Mouse (Mus musculus): Measurements from ENCODE around the gene Enpp6. TPM values are rescaled to one million over a fixed set of nuclear protein-coding genes. Genes with fewer than 3 reads are reported as not detected.

The Enpp6 gene
- polyA plus RNA-seq, 1 experiment from 2014 or later, result 6.1 TPM

DNA sequence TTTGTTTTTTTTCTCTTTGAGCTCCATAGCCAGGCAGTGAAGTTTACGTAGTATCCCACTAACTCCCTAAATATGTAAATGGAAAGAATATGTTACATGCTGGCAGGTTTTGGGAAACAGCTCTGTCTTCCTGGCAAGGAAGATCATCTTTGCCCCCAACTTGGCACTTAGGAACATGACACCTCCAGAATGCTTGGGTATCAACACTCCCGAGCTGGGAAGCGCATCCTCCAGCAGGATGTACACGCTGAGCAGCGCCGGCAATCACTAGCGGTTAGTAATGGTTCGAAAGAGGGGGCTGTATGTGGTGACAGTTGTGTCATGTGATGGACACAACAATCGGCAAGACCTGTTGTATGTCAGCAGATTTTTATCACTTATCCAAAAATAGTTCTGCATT, 80.4 kb downstream of the Enpp6 start:
- Histone ChIP-seq H3K27ac (replicated peaks in 1 of 2; ENCODE audit: control insufficient read depth in 1 of 2, insufficient read depth in 1 of 2, low read depth in 2 of 2, low read length in 2 of 2) (no peak overlapping the region), H3K9ac (ENCODE audit: low read length) (no peak overlapping the region), H3K9me3 (ENCODE audit: control insufficient read depth, low read length) (no peaks in the 10 kb centered on the region), H3K4me3 (ENCODE audit: control insufficient read depth in 1 of 2, insufficient read depth in 1 of 2, low read depth in 1 of 2, low read length in 2 of 2) (no peak overlapping the region), H3K4me2 (ENCODE audit: low read length) (no peak overlapping the region), H3K36me3 (ENCODE audit: control insufficient read depth, insufficient read depth, low read length) (no peaks in the 10 kb centered on the region), H3K27me3 (ENCODE audit: control insufficient read depth, insufficient read depth, low read length) (no peaks in the 10 kb centered on the region), H3K4me1 (ENCODE audit: control insufficient read depth in 2 of 2, insufficient read depth in 2 of 2, low read length in 2 of 2) (no peaks in the 10 kb centered on the region)
- 80% methylated on average over 9 of the region's 9 CpGs for WGBS
- ATAC-seq (ENCODE audit: insufficient number of reproducible peaks, insufficient read depth, low FRiP score, low read depth), result no peak

DNA sequence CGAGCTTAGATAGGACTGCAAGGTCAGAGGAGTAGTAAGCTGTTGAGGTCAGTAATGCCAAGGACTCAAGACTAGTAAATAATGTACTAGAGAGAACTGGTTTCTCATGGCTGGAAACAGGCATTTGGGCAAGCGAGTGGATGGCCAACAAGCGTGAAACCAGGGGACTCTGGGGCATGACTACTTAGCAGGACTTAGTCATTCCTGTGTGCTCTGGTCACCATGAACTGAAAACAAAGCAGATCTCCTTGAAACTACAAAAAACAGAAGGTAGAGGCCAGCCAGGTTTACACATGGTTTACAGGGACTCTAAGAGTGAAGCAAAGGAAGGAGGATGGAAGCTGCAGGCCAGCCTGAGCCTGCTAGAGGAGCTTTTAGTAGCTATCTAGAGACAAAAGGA, 82.9 kb downstream of the Enpp6 start:
- no peak for ATAC-seq (ENCODE audit: insufficient number of reproducible peaks, insufficient read depth, low FRiP score, low read depth)
- Histone ChIP-seq H3K4me1 (ENCODE audit: control insufficient read depth in 2 of 2, insufficient read depth in 2 of 2, low read length in 2 of 2) (no peaks in the 10 kb centered on the region), H3K36me3 (ENCODE audit: control insufficient read depth, insufficient read depth, low read length) (no peaks in the 10 kb centered on the region), H3K4me3 (ENCODE audit: control insufficient read depth in 1 of 2, insufficient read depth in 1 of 2, low read depth in 1 of 2, low read length in 2 of 2) (no peak overlapping the region), H3K9me3 (ENCODE audit: control insufficient read depth, low read length) (peaks cover 7% of the 10 kb centered on the region; the same call in 1 of the 2 replicates), H3K27me3 (ENCODE audit: control insufficient read depth, insufficient read depth, low read length) (no peaks in the 10 kb centered on the region), H3K9ac (ENCODE audit: low read length) (no peak overlapping the region), H3K4me2 (ENCODE audit: low read length) (no peak overlapping the region), H3K27ac (replicated peaks in 1 of 2; ENCODE audit: control insufficient read depth in 1 of 2, insufficient read depth in 1 of 2, low read depth in 2 of 2, low read length in 2 of 2) (no peak overlapping the region)
- 81% methylated on average over 3 of the region's 3 CpGs for WGBS

DNA sequence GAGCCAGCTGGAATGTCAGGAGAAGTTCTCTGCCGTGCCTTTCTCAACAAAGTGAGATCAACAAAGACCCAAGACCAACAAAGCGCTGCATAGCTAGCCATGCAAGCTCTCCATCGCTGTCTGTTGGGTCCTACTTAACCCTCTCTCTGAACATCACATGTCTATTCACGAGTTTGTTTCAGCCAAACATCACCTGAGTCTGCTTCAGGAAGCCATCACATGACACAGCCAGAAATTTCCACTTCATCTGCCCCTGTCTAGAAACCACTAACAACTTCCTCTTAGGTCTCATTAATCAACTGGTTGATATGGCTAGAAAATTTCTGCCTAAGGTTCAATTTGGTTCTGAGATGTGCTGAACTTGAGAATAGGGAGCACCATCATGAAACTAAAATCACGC, 85.3 kb downstream of the Enpp6 start:
- no peak overlapping the region for H3K27ac ChIP-seq (replicated peaks in 1 of 2; ENCODE audit: control insufficient read depth in 1 of 2, insufficient read depth in 1 of 2, low read depth in 2 of 2, low read length in 2 of 2)
- no peak for ATAC-seq (ENCODE audit: insufficient number of reproducible peaks, insufficient read depth, low FRiP score, low read depth)
- H3K36me3 ChIP-seq (ENCODE audit: control insufficient read depth, insufficient read depth, low read length), result no peaks in the 10 kb centered on the region
- no peak overlapping the region for H3K4me3 ChIP-seq (ENCODE audit: control insufficient read depth in 1 of 2, insufficient read depth in 1 of 2, low read depth in 1 of 2, low read length in 2 of 2)
- H3K27me3 ChIP-seq (ENCODE audit: control insufficient read depth, insufficient read depth, low read length), result no peaks in the 10 kb centered on the region
- peaks cover 13% of the 10 kb centered on the region for H3K9me3 ChIP-seq (ENCODE audit: control insufficient read depth, low read length)
- 79% methylated on average over 5 of the region's 5 CpGs for WGBS
- no peak overlapping the region for H3K4me2 ChIP-seq (ENCODE audit: low read length)
- H3K4me1 ChIP-seq (ENCODE audit: control insufficient read depth in 2 of 2, insufficient read depth in 2 of 2, low read length in 2 of 2), result no peaks in the 10 kb centered on the region
- no peak overlapping the region for H3K9ac ChIP-seq (ENCODE audit: low read length)

DNA sequence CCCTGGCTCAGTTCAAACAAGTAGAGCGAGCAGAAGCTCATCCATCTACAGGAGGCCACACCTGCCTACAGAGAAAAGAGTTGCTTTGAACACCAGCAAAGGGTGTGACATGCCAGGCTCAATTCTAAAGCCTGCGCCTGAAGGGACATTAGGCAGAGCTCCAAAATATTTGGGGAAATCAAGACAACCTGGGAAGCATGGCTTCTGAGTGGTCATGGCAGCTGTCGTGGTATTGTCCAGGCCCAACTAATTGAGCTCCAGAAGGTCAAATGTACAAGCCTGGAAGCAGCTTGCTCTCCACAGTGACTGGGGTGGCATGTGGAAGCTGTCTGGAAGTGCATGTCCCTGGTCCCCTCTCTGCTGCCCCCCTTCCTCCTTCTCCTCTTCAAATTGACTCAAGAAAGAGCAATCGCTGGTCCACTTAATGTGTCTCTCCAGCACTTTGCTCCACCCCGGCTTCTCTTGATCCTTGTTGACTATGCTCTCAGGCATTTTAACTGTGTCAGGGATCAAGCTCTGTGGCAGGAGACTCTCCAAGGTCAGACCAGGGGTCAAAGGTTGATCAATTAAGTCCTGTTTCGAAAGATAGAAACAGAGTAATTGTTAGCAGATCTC, 89.4 kb downstream of the Enpp6 start:
- no peak overlapping the region for H3K4me2 ChIP-seq (ENCODE audit: low read length)
- H3K27ac ChIP-seq (replicated peaks in 1 of 2; ENCODE audit: control insufficient read depth in 1 of 2, insufficient read depth in 1 of 2, low read depth in 2 of 2, low read length in 2 of 2), result no peak overlapping the region
- H3K36me3 ChIP-seq (ENCODE audit: control insufficient read depth, insufficient read depth, low read length), result no peaks in the 10 kb centered on the region
- no peak for ATAC-seq (ENCODE audit: insufficient number of reproducible peaks, insufficient read depth, low FRiP score, low read depth)
- no peak overlapping the region for H3K9ac ChIP-seq (ENCODE audit: low read length)
- no peak overlapping the region for H3K4me3 ChIP-seq (ENCODE audit: control insufficient read depth in 1 of 2, insufficient read depth in 1 of 2, low read depth in 1 of 2, low read length in 2 of 2)
- H3K4me1 ChIP-seq (ENCODE audit: control insufficient read depth in 2 of 2, insufficient read depth in 2 of 2, low read length in 2 of 2), result no peaks in the 10 kb centered on the region
- WGBS, result 78% methylated on average over 6 of the region's 6 CpGs
- peaks cover 13% of the 10 kb centered on the region for H3K9me3 ChIP-seq (ENCODE audit: control insufficient read depth, low read length)
- no peaks in the 10 kb centered on the region for H3K27me3 ChIP-seq (ENCODE audit: control insufficient read depth, insufficient read depth, low read length)

DNA sequence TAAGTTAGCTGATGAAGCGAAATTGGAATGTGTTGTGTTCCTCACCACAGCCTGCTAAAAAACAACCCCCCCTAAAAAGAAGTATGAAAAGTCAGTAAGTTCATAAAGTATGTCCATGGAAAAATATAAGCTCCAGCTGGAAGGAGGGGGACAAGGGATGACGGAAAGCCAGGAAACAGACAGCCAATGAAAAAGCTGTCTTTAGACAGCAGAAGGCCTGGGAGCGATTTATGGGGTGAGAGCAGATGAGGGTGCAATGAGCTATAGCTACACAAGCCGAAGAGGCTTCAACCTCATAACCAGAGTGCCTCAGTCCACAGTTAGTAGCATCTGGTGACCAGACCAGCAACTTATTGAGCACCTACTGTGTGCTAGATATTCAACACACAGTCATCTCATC, 93.3 kb downstream of the Enpp6 start:
- no peak for ATAC-seq (ENCODE audit: insufficient number of reproducible peaks, insufficient read depth, low FRiP score, low read depth)
- H3K4me1 ChIP-seq (ENCODE audit: control insufficient read depth in 2 of 2, insufficient read depth in 2 of 2, low read length in 2 of 2), result no peaks in the 10 kb centered on the region
- H3K4me3 ChIP-seq (ENCODE audit: control insufficient read depth in 1 of 2, insufficient read depth in 1 of 2, low read depth in 1 of 2, low read length in 2 of 2), result no peak overlapping the region
- WGBS, result 75% methylated on average over 4 of the region's 4 CpGs
- H3K27me3 ChIP-seq (ENCODE audit: control insufficient read depth, insufficient read depth, low read length), result no peaks in the 10 kb centered on the region
- H3K36me3 ChIP-seq (ENCODE audit: control insufficient read depth, insufficient read depth, low read length), result no peaks in the 10 kb centered on the region
- H3K4me2 ChIP-seq (ENCODE audit: low read length), result no peak overlapping the region
- peaks cover 6% of the 10 kb centered on the region for H3K9me3 ChIP-seq (ENCODE audit: control insufficient read depth, low read length)
- H3K9ac ChIP-seq (ENCODE audit: low read length), result no peak overlapping the region
- no peak overlapping the region for H3K27ac ChIP-seq (replicated peaks in 1 of 2; ENCODE audit: control insufficient read depth in 1 of 2, insufficient read depth in 1 of 2, low read depth in 2 of 2, low read length in 2 of 2)

DNA sequence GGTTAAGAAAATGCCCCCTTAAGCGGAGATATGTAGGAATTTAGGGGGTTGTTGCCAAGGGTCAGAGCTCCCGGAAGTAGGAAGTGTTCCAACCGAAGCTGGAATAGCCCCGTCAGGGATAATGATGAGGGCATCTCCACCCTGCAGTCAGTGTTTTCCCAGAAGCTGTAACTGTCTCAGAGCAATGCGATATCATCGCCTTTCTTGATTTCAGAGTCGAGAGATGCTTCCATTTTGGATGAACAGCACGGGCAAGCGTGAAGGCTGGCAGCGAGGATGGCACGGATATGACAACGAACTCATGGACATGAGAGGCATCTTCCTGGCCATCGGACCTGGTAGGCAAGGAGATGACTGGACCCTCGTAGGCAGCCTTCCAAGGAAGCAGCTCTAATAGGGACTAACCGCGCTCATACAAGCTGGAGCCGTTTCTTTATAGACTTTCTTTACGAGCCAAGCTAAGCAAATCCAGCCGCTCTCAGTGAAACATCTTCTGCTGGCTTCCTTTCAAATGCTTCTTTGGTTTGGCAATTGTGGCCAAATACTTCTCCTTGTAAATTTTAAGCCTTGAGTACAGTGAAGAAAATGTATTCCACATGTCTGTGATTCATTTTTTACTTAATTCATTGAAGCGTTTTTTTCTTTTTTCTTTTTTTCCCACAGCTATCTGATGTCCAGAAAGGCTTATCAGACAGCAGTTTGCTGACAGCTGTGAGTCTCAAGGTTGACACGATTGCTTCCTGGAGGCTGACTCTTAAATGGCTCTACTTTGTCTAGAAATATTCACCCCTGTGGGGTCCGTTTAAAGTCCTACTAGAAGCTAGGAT, 95.7 kb downstream of the Enpp6 start:
- Histone ChIP-seq H3K9ac (ENCODE audit: low read length) (no peak overlapping the region), H3K4me1 (ENCODE audit: control insufficient read depth in 2 of 2, insufficient read depth in 2 of 2, low read length in 2 of 2) (no peaks in the 10 kb centered on the region), H3K27me3 (ENCODE audit: control insufficient read depth, insufficient read depth, low read length) (no peaks in the 10 kb centered on the region), H3K9me3 (ENCODE audit: control insufficient read depth, low read length) (no peaks in the 10 kb centered on the region), H3K36me3 (ENCODE audit: control insufficient read depth, insufficient read depth, low read length) (no peaks in the 10 kb centered on the region), H3K4me2 (ENCODE audit: low read length) (no peak overlapping the region), H3K27ac (replicated peaks in 1 of 2; ENCODE audit: control insufficient read depth in 1 of 2, insufficient read depth in 1 of 2, low read depth in 2 of 2, low read length in 2 of 2) (no peak overlapping the region), H3K4me3 (ENCODE audit: control insufficient read depth in 1 of 2, insufficient read depth in 1 of 2, low read depth in 1 of 2, low read length in 2 of 2) (no peak overlapping the region)
- 80% methylated on average over 22 of the region's 22 CpGs for WGBS
- ATAC-seq (ENCODE audit: insufficient number of reproducible peaks, insufficient read depth, low FRiP score, low read depth), result no peak

DNA sequence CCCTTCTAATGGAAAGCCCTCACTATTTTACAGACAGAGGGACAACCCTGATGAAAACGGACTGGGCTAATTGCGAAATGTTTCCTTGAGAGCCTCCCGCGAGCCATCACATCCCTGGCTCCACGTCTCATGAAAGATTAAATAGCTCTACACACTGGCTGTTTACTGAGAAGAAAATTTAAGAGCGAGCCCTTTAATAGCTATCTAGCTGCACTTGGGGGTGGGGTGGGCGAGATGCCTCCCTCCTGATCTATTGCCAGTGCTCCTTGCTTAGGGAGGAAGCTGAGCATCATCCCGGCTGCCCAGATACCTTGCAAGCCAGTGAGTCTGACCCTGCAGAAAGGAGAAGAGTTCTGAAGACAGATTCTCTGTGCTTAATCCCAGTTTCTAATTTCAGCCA, 103.3 kb downstream of the Enpp6 start:
- Histone ChIP-seq H3K9me3 (ENCODE audit: control insufficient read depth, low read length) (no peaks in the 10 kb centered on the region), H3K36me3 (ENCODE audit: control insufficient read depth, insufficient read depth, low read length) (no peaks in the 10 kb centered on the region), H3K4me3 (ENCODE audit: control insufficient read depth in 1 of 2, insufficient read depth in 1 of 2, low read depth in 1 of 2, low read length in 2 of 2) (no peak overlapping the region), H3K27me3 (ENCODE audit: control insufficient read depth, insufficient read depth, low read length) (no peaks in the 10 kb centered on the region), H3K9ac (ENCODE audit: low read length) (no peak overlapping the region), H3K4me2 (ENCODE audit: low read length) (no peak overlapping the region), H3K27ac (replicated peaks in 1 of 2; ENCODE audit: control insufficient read depth in 1 of 2, insufficient read depth in 1 of 2, low read depth in 2 of 2, low read length in 2 of 2) (no peak overlapping the region), H3K4me1 (ENCODE audit: control insufficient read depth in 2 of 2, insufficient read depth in 2 of 2, low read length in 2 of 2) (no peaks in the 10 kb centered on the region)
- no peak for ATAC-seq (ENCODE audit: insufficient number of reproducible peaks, insufficient read depth, low FRiP score, low read depth)
- WGBS, result 64% methylated on average over 8 of the region's 8 CpGs

All from heart, embryonic 14.5 days (tissue).